Mouse (Mus musculus) CH12.LX (cell line): ENCODE measurements at regions not wholly inside any gene's neighbourhood (a gene's known extent, or its start where the extent isn't known, plus 50 kb on each side); places are given as distances from the start of the nearest gene placed in this dataset.

ENCODE experiments used
- DNase-seq: peaks from one replicate; pipeline ENCODE4 v3.0.0-alpha.2; 2013; ENCODE audit errors: extremely low read depth
- H3K27ac ChIP-seq: 2 replicates; pipeline ENCODE4 v1.5.1; 2012; ENCODE audit warnings: low read depth, mild to moderate bottlenecking, control low read depth, moderate library complexity; ENCODE audit not compliant: insufficient read depth
- H3K27me3 ChIP-seq: replicated peaks from 2 replicates; pipeline ENCODE3; 2012; ENCODE audit warnings: inconsistent platforms
- H3K36me3 ChIP-seq, 2 experiments: replicated peaks in 1 of 2; 2 replicates each; pipeline versions ENCODE3 to v1.6.1; 2012; ENCODE audit warnings: inconsistent platforms in 1 of 2, low read length in 1 of 2, mild to moderate bottlenecking in 1 of 2, mixed read lengths in 1 of 2, moderate library complexity in 1 of 2; ENCODE audit not compliant: control insufficient read depth in 1 of 2, insufficient read depth in 1 of 2
- H3K4me1 ChIP-seq, 2 experiments: 2 replicates each; pipeline ENCODE4 v1.6.1; 2012; ENCODE audit warnings: inconsistent platforms in 1 of 2, moderate library complexity in 1 of 2; ENCODE audit not compliant: insufficient read depth in 2 of 2, control insufficient read depth in 1 of 2
- H3K4me2 ChIP-seq: 2 replicates; pipeline ENCODE4 v1.6.1; 2012; ENCODE audit warnings: low read depth, mild to moderate bottlenecking, control low read depth; ENCODE audit not compliant: poor library complexity, insufficient read depth, severe bottlenecking
- H3K4me3 ChIP-seq, 3 experiments: fragments of 150-350 bp in 1 of 3; sonication (generic) in 1 of 3; replicated peaks in 1 of 3; 2 replicates each; pipeline versions ENCODE3 to v1.5.1; 2011 to 2012; ENCODE audit warnings: low read depth in 2 of 3, low read length in 2 of 3, mild to moderate bottlenecking in 2 of 3, moderate library complexity in 2 of 3, control low read depth in 1 of 3, improper control_type of control experiment in 1 of 3, inconsistent platforms in 1 of 3, mixed read lengths in 1 of 3; ENCODE audit not compliant: poor library complexity in 1 of 3
- H3K79me2 ChIP-seq: replicated peaks from 2 replicates; pipeline ENCODE4 v1.6.1; 2012; ENCODE audit warnings: mild to moderate bottlenecking, moderate library complexity; ENCODE audit not compliant: control insufficient read depth, poor library complexity, insufficient read depth, severe bottlenecking; ENCODE audit errors: extremely low read depth
- H3K9ac ChIP-seq: 2 replicates; pipeline ENCODE4 v1.6.1; 2012; ENCODE audit warnings: low read depth, mild to moderate bottlenecking, control low read depth, moderate library complexity; ENCODE audit not compliant: insufficient read depth
- H3K9me3 ChIP-seq: replicated peaks from 2 replicates; pipeline ENCODE3; 2012; ENCODE audit warnings: low read length, inconsistent platforms, mixed read lengths
- BHLHE40 ChIP-seq: IDR thresholded peaks from 2 replicates; pipeline ENCODE4 v1.6.1; 2011; ENCODE audit warnings: mild to moderate bottlenecking, low read depth, low read length, improper control_type of control experiment
- CHD1 ChIP-seq: IDR thresholded peaks from 2 replicates; pipeline ENCODE4 v1.6.1; 2012; ENCODE audit warnings: low read depth, low read length, improper control_type of control experiment, inconsistent platforms
- CHD2 ChIP-seq: IDR thresholded peaks from 2 replicates; pipeline ENCODE4 v1.6.1; 2011; ENCODE audit warnings: low read length, improper control_type of control experiment
- CTCF ChIP-seq, 2 experiments: IDR thresholded peaks in 1 of 2; conservative IDR thresholded peaks in 1 of 2; 2 replicates each; pipeline ENCODE4 v1.5.1; 2011 to 2012; ENCODE audit warnings: low read depth in 2 of 2, low read length in 2 of 2, improper control_type of control experiment in 1 of 2, inconsistent platforms in 1 of 2, mild to moderate bottlenecking in 1 of 2, moderate library complexity in 1 of 2
- EP300 ChIP-seq: IDR thresholded peaks from 2 replicates; pipeline ENCODE4 v1.6.1; 2011; ENCODE audit warnings: low read length, improper control_type of control experiment
- ETS1 ChIP-seq: conservative IDR thresholded peaks from 2 replicates; pipeline ENCODE4 v1.6.1; 2012; ENCODE audit warnings: low read depth, mild to moderate bottlenecking, inconsistent platforms, low read length, improper control_type of control experiment, moderate library complexity
- GABPA ChIP-seq: IDR thresholded peaks from 2 replicates; pipeline ENCODE4 v1.6.1; 2012; ENCODE audit warnings: low read depth, low read length, improper control_type of control experiment, inconsistent platforms; ENCODE audit not compliant: insufficient replicate concordance
- HCFC1 ChIP-seq: IDR thresholded peaks from 2 replicates; pipeline ENCODE4 v1.6.1; 2012; ENCODE audit warnings: low read depth, mild to moderate bottlenecking, inconsistent platforms, low read length, improper control_type of control experiment
- IRF4 ChIP-seq: IDR thresholded peaks from 2 replicates; pipeline ENCODE4 v1.6.1; 2014; ENCODE audit warnings: low read depth, mild to moderate bottlenecking, inconsistent platforms, low read length, improper control_type of control experiment
- JUN ChIP-seq: IDR thresholded peaks from 2 replicates; pipeline ENCODE4 v1.6.1; 2011; ENCODE audit warnings: low read depth, mild to moderate bottlenecking, low read length, improper control_type of control experiment, moderate library complexity; ENCODE audit not compliant: insufficient read depth
- JUND ChIP-seq: conservative IDR thresholded peaks from 2 replicates; pipeline ENCODE4 v1.6.1; 2011; ENCODE audit warnings: low read depth, low read length, improper control_type of control experiment
- MAFK ChIP-seq: IDR thresholded peaks from 2 replicates; pipeline ENCODE4 v1.6.1; 2011; ENCODE audit warnings: low read length, improper control_type of control experiment; ENCODE audit not compliant: insufficient replicate concordance
- MAX ChIP-seq: IDR thresholded peaks from 2 replicates; pipeline ENCODE4 v1.6.1; 2011; ENCODE audit warnings: low read length, improper control_type of control experiment
- MAZ ChIP-seq: IDR thresholded peaks from 2 replicates; pipeline ENCODE4 v1.6.1; 2012; ENCODE audit warnings: low read depth, mild to moderate bottlenecking, inconsistent platforms, low read length, improper control_type of control experiment, moderate library complexity
- MXI1 ChIP-seq: IDR thresholded peaks from 2 replicates; pipeline ENCODE4 v1.6.1; 2011; ENCODE audit warnings: mild to moderate bottlenecking, low read depth, low read length, improper control_type of control experiment
- MYC ChIP-seq: IDR thresholded peaks from 2 replicates; pipeline ENCODE4 v1.6.1; 2011; ENCODE audit warnings: low read depth, mild to moderate bottlenecking, improper control_type of control experiment, low read length
- NELFE ChIP-seq: IDR thresholded peaks from 2 replicates; pipeline ENCODE4 v1.6.1; 2011; ENCODE audit warnings: low read depth, low read length, improper control_type of control experiment
- PAX5 ChIP-seq: IDR thresholded peaks from 2 replicates; pipeline ENCODE4 v1.6.1; 2012; ENCODE audit warnings: low read length, inconsistent platforms, mixed read lengths
- SMC3 ChIP-seq: IDR thresholded peaks from 2 replicates; pipeline ENCODE4 v1.6.1; 2011; ENCODE audit warnings: low read depth, low read length, improper control_type of control experiment
- TCF12 ChIP-seq: IDR thresholded peaks from 2 replicates; pipeline ENCODE4 v1.6.1; 2014; ENCODE audit warnings: low read depth, mild to moderate bottlenecking, inconsistent platforms, low read length, improper control_type of control experiment
- USF1 ChIP-seq: IDR thresholded peaks from 2 replicates; pipeline ENCODE4 v1.6.1; 2014; ENCODE audit warnings: low read depth, mild to moderate bottlenecking, inconsistent platforms, low read length, improper control_type of control experiment
- USF2 ChIP-seq: conservative IDR thresholded peaks from 2 replicates; pipeline ENCODE4 v1.6.1; 2011; ENCODE audit warnings: low read depth, low read length, improper control_type of control experiment
- ZC3H11A ChIP-seq: IDR thresholded peaks from 2 replicates; pipeline ENCODE4 v1.6.1; 2012; ENCODE audit warnings: low read depth, mild to moderate bottlenecking, inconsistent platforms, low read length, improper control_type of control experiment
- ZNF384 ChIP-seq: IDR thresholded peaks from 2 replicates; pipeline ENCODE4 v1.6.1; 2012; ENCODE audit warnings: low read depth, low read length, improper control_type of control experiment, inconsistent platforms
- dilution Hi-C: fragments of 300-500 bp; cut with MboI; formaldehyde crosslinking; loops from 2 replicates; pipeline ENCODE4 v1.14.3; 2020; ENCODE audit warnings: low sequenced_read_pairs; ENCODE audit not compliant: extremely low pct_unique_long_range_greater_than_20kb, extremely low pct_ligation_motif_present
- in situ Hi-C: fragments of 300-500 bp; cut with MboI; formaldehyde crosslinking; loops from 3 replicates; pipeline ENCODE4 v1.14.3; 2019; ENCODE audit warnings: low sequenced_read_pairs, low pct_ligation_motif_present, low pct_unique_long_range_greater_than_20kb, mixed read lengths

GRCm38 (mm10) chr11:45116702-45117101 is 499.6 kb downstream of the Ebf1 start:
- DNase-seq = peak; percentile 27
- TF ChIP-seq ZC3H11A = no peak
- no peak for TF ChIP-seq ZNF384
- no peak for TF ChIP-seq PAX5
- no peak for TF ChIP-seq IRF4
- TF ChIP-seq JUN = no peak
- no peak for TF ChIP-seq NELFE
- no peak for TF ChIP-seq SMC3

DNA sequence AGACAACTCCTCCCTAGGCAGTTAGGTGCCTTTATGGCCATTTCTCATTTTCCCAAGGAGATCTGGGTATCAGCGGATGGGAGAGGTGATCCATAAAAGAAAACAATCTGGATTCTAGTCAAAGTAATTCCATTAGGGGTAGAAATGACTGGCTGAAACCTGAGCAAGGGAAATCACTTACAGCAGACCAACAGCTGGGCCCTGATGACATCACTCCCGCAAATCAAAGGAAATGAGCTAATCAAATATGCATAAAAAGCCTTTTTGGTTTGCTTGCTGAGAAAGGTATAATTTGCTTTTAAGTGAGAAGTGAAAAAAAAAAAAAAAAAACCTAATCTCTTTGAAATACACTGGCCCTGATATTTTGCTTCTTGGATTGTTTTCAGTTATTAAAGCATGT is 506.2 kb downstream of the Ebf1 start:
- H3K9ac ChIP-seq = no peak overlapping the region
- H3K4me3 ChIP-seq = no peak overlapping the region
- no peaks in the 10 kb centered on the region for H3K27me3 ChIP-seq
- TF ChIP-seq MAZ = no peak
- TF ChIP-seq MXI1 = no peak
- no peak for TF ChIP-seq CTCF (conservative IDR thresholded peaks at IDR 0.05 in 1 of 2, IDR thresholded peaks at IDR 0.05 in 1 of 2; ENCODE audit: low read depth in 2 of 2, low read length in 2 of 2)
- TF ChIP-seq MYC = no peak
- TF ChIP-seq CHD1 = no peak
- TF ChIP-seq JUND = no peak
- no peak for TF ChIP-seq BHLHE40
- no peak for TF ChIP-seq NELFE
- no peak for TF ChIP-seq EP300
- TF ChIP-seq GABPA = no peak
- no peak for TF ChIP-seq USF1
- TF ChIP-seq USF2 = no peak
- TF ChIP-seq ZNF384 = no peak
- TF ChIP-seq TCF12 = no peak
- no peak for TF ChIP-seq CHD2
- no peak for TF ChIP-seq MAFK
- TF ChIP-seq HCFC1 = no peak
- TF ChIP-seq ETS1 = no peak
- no peak for TF ChIP-seq MAX
- TF ChIP-seq SMC3 = no peak
- H3K4me2 ChIP-seq = no peak overlapping the region
- no peak overlapping the region for H3K27ac ChIP-seq
- H3K4me1 ChIP-seq = no peaks in the 10 kb centered on the region
- peak; percentile 5 for DNase-seq
- dilution Hi-C loops = no loop called here
- no peaks in the 10 kb centered on the region for H3K9me3 ChIP-seq
- in situ Hi-C loops = no loop called here
- no peaks in the 10 kb centered on the region for H3K79me2 ChIP-seq
- H3K36me3 ChIP-seq = no peaks in the 10 kb centered on the region

More at GRCm38 (mm10) chr11:45116702-45117101, 499.6 kb downstream of the Ebf1 start:
- Histone ChIP-seq H3K9ac (no peak overlapping the region), H3K4me1 (peaks cover 0 to 11% of the 10 kb centered on the region in 2 experiments; a peak in 2 of 4 replicates), H3K9me3 (no peaks in the 10 kb centered on the region), H3K79me2 (no peaks in the 10 kb centered on the region), H3K4me2 (no peak overlapping the region), H3K36me3 (no peaks in the 10 kb centered on the region), H3K27me3 (no peaks in the 10 kb centered on the region), H3K27ac (no peak overlapping the region), H3K4me3 (no peak overlapping the region)
- dilution Hi-C loops = no loop called here
- in situ Hi-C loops = no loop called here
